Mouse (Mus musculus) right cerebral cortex, postnatal 4 days (tissue): ENCODE results near the gene Raet1d.
"Not testable (repeated sequence)": the region's sequence is repeated elsewhere in the genome, so short reads cannot be mapped to it uniquely, and the experiment has no call there.

ENCODE experiments used
- DNase-seq: peaks from one replicate; pipeline ENCODE4 v3.0.0-alpha.2; 2022

Gene Raet1d

GRCm38 (mm10) chr10:22360252-22360651, at the start of gene Raet1d:
Raet1d (plus strand) TSS chr10:22360552.
- not testable (repeated sequence) for DNase-seq

- no peak for DNase-seq
Measured at GRCm38 (mm10) chr10:22322858-22323257, 37.5 kb upstream of the Raet1d start.

GRCm38 (mm10) chr10:22345721-22346120, 14.6 kb upstream of the Raet1d start:
- DNase-seq = not testable (repeated sequence)

- DNase-seq = not testable (repeated sequence)
Measured at GRCm38 (mm10) chr10:22353548-22354195, 6.7 kb upstream of the Raet1d start.

- not testable (repeated sequence) for DNase-seq
Measured at GRCm38 (mm10) chr10:22354196-22354574, 6.2 kb upstream of the Raet1d start.

GRCm38 (mm10) chr10:22357373-22357772, 3.0 kb upstream of the Raet1d start:
- not testable (repeated sequence) for DNase-seq

- DNase-seq = not testable (repeated sequence)
Measured at GRCm38 (mm10) chr10:22360957-22361356, 605 bp downstream of the Raet1d start.

GRCm38 (mm10) chr10:22361415-22362352, 1.3 kb downstream of the Raet1d start:
- not testable (repeated sequence) for DNase-seq

- not testable (repeated sequence) for DNase-seq
Measured at GRCm38 (mm10) chr10:22362466-22362865, 2.1 kb downstream of the Raet1d start.

GRCm38 (mm10) chr10:22364915-22365314, 4.6 kb downstream of the Raet1d start:
- not testable (repeated sequence) for DNase-seq

GRCm38 (mm10) chr10:22381226-22381625, 20.9 kb downstream of the Raet1d start:
- not testable (repeated sequence) for DNase-seq

GRCm38 (mm10) chr10:22390146-22390545, 29.8 kb downstream of the Raet1d start:
- not testable (repeated sequence) for DNase-seq

- DNase-seq = not testable (repeated sequence)
Measured at GRCm38 (mm10) chr10:22391616-22392015, 31.3 kb downstream of the Raet1d start.

- DNase-seq = not testable (repeated sequence)
Measured at GRCm38 (mm10) chr10:22393028-22393824, 32.9 kb downstream of the Raet1d start.

GRCm38 (mm10) chr10:22396680-22397079, 36.3 kb downstream of the Raet1d start:
- DNase-seq = not testable (repeated sequence)

GRCm38 (mm10) chr10:22402225-22402917, 42.0 kb downstream of the Raet1d start:
- peak; percentile 21 for DNase-seq

GRCm38 (mm10) chr10:22413702-22414494, 53.5 kb downstream of the Raet1d start:
- DNase-seq = peak; percentile 1
